Mouse (Mus musculus) stomach, postnatal 0 days (tissue): ENCODE data around the gene Fzd5. TPM values are rescaled to one million over a fixed set of nuclear protein-coding genes. Genes with fewer than 3 reads are reported as not detected.

ENCODE experiments used
- ATAC-seq: fragments of 200-750 bp; cut with Nextera tagmentation; 2 replicates; pipeline ENCODE4 v1.8.0; 2017; ENCODE audit not compliant: low FRiP score, low TSS enrichment
- DNase-seq: peaks from one replicate; pipeline ENCODE4 v3.0.0-alpha.2; 2016; ENCODE audit warnings: low spot score
- H3K27ac ChIP-seq: fragments of 300-500 bp; sonication (generic); replicated peaks from 2 replicates; pipeline ENCODE4 v1.5.1; 2014; ENCODE audit warnings: mild to moderate bottlenecking, control low read depth
- H3K27me3 ChIP-seq: fragments of 300-500 bp; sonication (generic); 2 replicates; pipeline ENCODE4 v1.6.1; 2014; ENCODE audit warnings: low read length; ENCODE audit not compliant: control insufficient read depth, insufficient read depth
- H3K36me3 ChIP-seq: fragments of 300-500 bp; sonication (generic); 2 replicates; pipeline ENCODE4 v1.6.1; 2014; ENCODE audit warnings: low read length, mixed read lengths; ENCODE audit not compliant: control insufficient read depth, insufficient read depth
- H3K4me1 ChIP-seq: fragments of 300-500 bp; sonication (generic); replicated peaks from 2 replicates; pipeline ENCODE4 v1.6.1; 2014; ENCODE audit warnings: antibody characterized with exemption; ENCODE audit not compliant: control insufficient read depth, insufficient read depth
- H3K4me2 ChIP-seq: fragments of 300-500 bp; sonication (generic); replicated peaks from 2 replicates; pipeline ENCODE4 v1.6.1; 2014; ENCODE audit warnings: low read depth, mild to moderate bottlenecking, control low read depth, moderate library complexity
- H3K4me3 ChIP-seq: fragments of 300-500 bp; sonication (generic); 2 replicates; pipeline ENCODE4 v1.5.1; 2014; ENCODE audit warnings: low read depth, low read length, control low read depth
- H3K9ac ChIP-seq: fragments of 300-500 bp; sonication (generic); 2 replicates; pipeline ENCODE4 v1.6.1; 2014; ENCODE audit warnings: mild to moderate bottlenecking, low read length, control low read depth, mixed read lengths
- H3K9me3 ChIP-seq: fragments of 300-500 bp; sonication (generic); 2 replicates; pipeline ENCODE4 v1.6.1; 2016; ENCODE audit warnings: low read length; ENCODE audit not compliant: control insufficient read depth
- CTCF ChIP-seq: IDR thresholded peaks from 2 replicates; pipeline ENCODE4 v1.5.1; 2016; ENCODE audit warnings: antibody characterized with exemption, low read depth, mild to moderate bottlenecking, moderate library complexity
- EP300 ChIP-seq: optimal IDR thresholded peaks from 2 replicates; pipeline ENCODE3; 2016; ENCODE audit warnings: antibody characterized with exemption
- WGBS: fragments of 180-500 bp; shearing (Covaris S2); extraction: QIAGEN DNeasy Blood & Tissue Kit; methylation state at CpG from one replicate; pipeline ENCODE4 v1.1.7; 2014; 5-methylcytosine and 5-hydroxymethylcytosine counted together
- polyA plus RNA-seq: library from polyadenylated mRNA; unstranded; fragments of >200 nt; fragmentation: Nextera tagmentation; extraction: Ambion mirVana; gene quantifications from 2 replicates; pipeline ENCODE4 v1.2.1, GENCODE M21; 2015

The Fzd5 gene
- polyA plus RNA-seq, 1 experiment from 2014 or later = 3.8 TPM

- DNase-seq = no peak
- H3K4me2 ChIP-seq = no peak overlapping the region
- H3K36me3 ChIP-seq = no peaks in the 10 kb centered on the region
- H3K9ac ChIP-seq = no peak overlapping the region
- H3K27me3 ChIP-seq = no peaks in the 10 kb centered on the region
- WGBS = 67% methylated on average over 5 of the region's 5 CpGs
- 0 out of 2 replicates have a peak, but pooled peaks cover 6% of the 10 kb centered on the region for H3K4me1 ChIP-seq
- peak; percentile 44 for ATAC-seq
- H3K9me3 ChIP-seq = no peaks in the 10 kb centered on the region
- no peak overlapping the region for H3K4me3 ChIP-seq
- peak overlapping the region; percentile 69; the same call in 1 of the 2 replicates for H3K27ac ChIP-seq
- TF ChIP-seq EP300 = no peak
- no peak for TF ChIP-seq CTCF
These were observed 20.2 kb upstream of the Fzd5 start for GRCm38 (mm10) chr1:64757766-64758165.

GRCm38 (mm10) chr1:64757254-64757653, 19.7 kb upstream of the Fzd5 start:
- Histone ChIP-seq H3K27ac (peak overlapping the region; percentile 77), H3K4me2 (no peak overlapping the region), H3K4me3 (no peak overlapping the region), H3K9ac (no peak overlapping the region), H3K36me3 (no peaks in the 10 kb centered on the region), H3K27me3 (no peaks in the 10 kb centered on the region), H3K4me1 (0 out of 2 replicates have a peak, but pooled peaks cover 6% of the 10 kb centered on the region), H3K9me3 (no peaks in the 10 kb centered on the region)
- ATAC-seq = peak; percentile 89
- DNase-seq = peak; percentile 69
- TF ChIP-seq CTCF (no peak; the same call in 1 of the 2 replicates), EP300 (no peak)
- WGBS = 30% methylated on average over 2 of the region's 2 CpGs

GRCm38 (mm10) chr1:64756640-64757030, 19.1 kb upstream of the Fzd5 start:
- H3K4me2 ChIP-seq = peak overlapping the region; percentile 2; the same call in 1 of the 2 replicates

GRCm38 (mm10) chr1:64755971-64756639, 18.6 kb upstream of the Fzd5 start:
- H3K27me3 ChIP-seq = no peaks in the 10 kb centered on the region
- H3K36me3 ChIP-seq = no peaks in the 10 kb centered on the region
- ATAC-seq (0 out of 2 replicates have a peak, but pooled peaks have one; percentile 33), DNase-seq (no peak)
- 36% methylated on average over 7 of the region's 7 CpGs for WGBS
- no peaks in the 10 kb centered on the region for H3K9me3 ChIP-seq
- peak overlapping the region; percentile 18; the same call in 1 of the 2 replicates for H3K9ac ChIP-seq
- peak overlapping the region; percentile 77 for H3K27ac ChIP-seq
- H3K4me2 ChIP-seq = peak overlapping the region; percentile 2; the same call in 1 of the 2 replicates
- H3K4me1 ChIP-seq = 0 out of 2 replicates have a peak, but pooled peaks cover 6% of the 10 kb centered on the region
- TF ChIP-seq EP300 = no peak
- TF ChIP-seq CTCF = no peak
- no peak overlapping the region for H3K4me3 ChIP-seq

More at GRCm38 (mm10) chr1:64756640-64757030, 19.1 kb upstream of the Fzd5 start:
- peak overlapping the region; percentile 77 for H3K27ac ChIP-seq
- ATAC-seq (no peak), DNase-seq (peak; percentile 40)
- WGBS = 28% methylated on average over 10 of the region's 10 CpGs
- no peaks in the 10 kb centered on the region for H3K36me3 ChIP-seq
- H3K4me1 ChIP-seq = 0 out of 2 replicates have a peak, but pooled peaks cover 6% of the 10 kb centered on the region
- no peaks in the 10 kb centered on the region for H3K27me3 ChIP-seq
- H3K9ac ChIP-seq = no peak overlapping the region
- TF ChIP-seq EP300 = no peak
- no peak for TF ChIP-seq CTCF
- no peak overlapping the region for H3K4me3 ChIP-seq
- H3K9me3 ChIP-seq = no peaks in the 10 kb centered on the region

- 81% methylated on average over 5 of the region's 5 CpGs for WGBS
- no peak overlapping the region for H3K4me2 ChIP-seq
- H3K9ac ChIP-seq = no peak overlapping the region
- peak; percentile 22; the same call in 1 of the 2 replicates for ATAC-seq
- no peaks in the 10 kb centered on the region for H3K36me3 ChIP-seq
- no peak overlapping the region for H3K27ac ChIP-seq
- DNase-seq = peak; percentile 15
- H3K4me1 ChIP-seq = 0 out of 2 replicates have a peak, but pooled peaks cover 6% of the 10 kb centered on the region
- H3K9me3 ChIP-seq = no peaks in the 10 kb centered on the region
- H3K27me3 ChIP-seq = no peaks in the 10 kb centered on the region
- no peak overlapping the region for H3K4me3 ChIP-seq
- TF ChIP-seq EP300 (no peak), CTCF (no peak)
These were observed 17.1 kb upstream of the Fzd5 start for GRCm38 (mm10) chr1:64754658-64755057.

- H3K36me3 ChIP-seq = no peaks in the 10 kb centered on the region
- H3K4me2 ChIP-seq = no peak overlapping the region
- no peak overlapping the region for H3K4me3 ChIP-seq
- H3K27ac ChIP-seq = no peak overlapping the region
- ATAC-seq = no peak
- H3K9me3 ChIP-seq = no peaks in the 10 kb centered on the region
- TF ChIP-seq EP300 = no peak
- no peak for TF ChIP-seq CTCF
- H3K4me1 ChIP-seq = 0 out of 2 replicates have a peak, but pooled peaks cover 6% of the 10 kb centered on the region
- WGBS = 59% methylated on average over 7 of the region's 7 CpGs
- H3K27me3 ChIP-seq = no peaks in the 10 kb centered on the region
- H3K9ac ChIP-seq = no peak overlapping the region
- no peak for DNase-seq
These were observed 16.1 kb upstream of the Fzd5 start for GRCm38 (mm10) chr1:64753668-64754067.
